Mouse (Mus musculus) cerebellum, adult 9-10 months (tissue): ENCODE data around the gene Bckdha.
A peak's percentile ranks its signal among the peaks of the same experiment; 100 is the strongest.

Source experiments
- DNase-seq: peaks from one replicate; pipeline ENCODE4 v3.0.0; 2022

The Bckdha gene

DNA sequence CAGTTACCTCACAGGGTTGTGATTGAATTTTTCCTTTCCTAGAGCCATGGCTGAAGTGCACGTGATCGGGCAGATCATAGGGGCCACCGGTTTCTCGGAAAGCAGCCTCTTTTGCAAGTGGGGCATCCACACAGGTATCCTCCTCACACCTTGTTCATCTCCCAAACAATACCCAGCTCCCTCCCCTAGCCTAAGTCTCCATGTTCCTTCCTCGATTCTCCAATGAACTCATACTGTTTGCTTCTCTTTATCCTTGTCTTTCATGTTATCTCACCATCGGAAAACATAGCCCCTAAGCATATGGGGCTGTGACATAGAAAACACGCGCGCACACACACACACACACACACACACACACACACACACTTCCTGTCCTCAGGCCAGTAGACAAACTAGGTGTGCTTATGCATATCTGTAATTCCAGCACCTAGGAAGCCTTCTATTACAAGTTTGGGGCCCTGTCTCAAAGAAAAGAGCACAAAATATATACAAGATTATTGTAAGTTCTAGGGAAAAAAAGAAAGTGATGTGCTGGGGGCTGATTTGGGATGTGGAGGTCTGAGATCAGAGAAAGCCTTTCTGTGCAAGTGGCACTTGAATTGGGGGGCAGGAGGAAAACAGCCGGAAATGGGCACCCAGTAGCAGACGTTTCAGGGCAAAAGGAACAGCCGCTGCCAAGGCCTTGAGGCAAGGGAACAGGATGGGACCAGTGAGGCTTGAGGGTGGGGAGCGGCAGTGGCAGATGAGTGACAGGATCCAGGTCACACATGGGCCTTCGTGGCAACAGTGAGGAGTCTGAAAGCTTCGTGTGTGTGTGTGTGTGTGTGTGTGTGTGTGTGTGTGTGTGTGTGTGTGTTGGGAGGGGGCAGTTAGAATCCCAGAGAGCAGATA, 22.8 kb upstream of the Bckdha start:
- DNase-seq, result no peak

GRCm38 (mm10) chr7:25680514-25681258, 21.9 kb upstream of the Bckdha start, which contains the start of gene B9d2:
TSS of gene B9d2 (plus strand) at chr7:25680780.
- peak; percentile 93 for DNase-seq

- peak; percentile 41 for DNase-seq
Measured at GRCm38 (mm10) chr7:25679971-25680370, 21.2 kb upstream of the Bckdha start.

DNA sequence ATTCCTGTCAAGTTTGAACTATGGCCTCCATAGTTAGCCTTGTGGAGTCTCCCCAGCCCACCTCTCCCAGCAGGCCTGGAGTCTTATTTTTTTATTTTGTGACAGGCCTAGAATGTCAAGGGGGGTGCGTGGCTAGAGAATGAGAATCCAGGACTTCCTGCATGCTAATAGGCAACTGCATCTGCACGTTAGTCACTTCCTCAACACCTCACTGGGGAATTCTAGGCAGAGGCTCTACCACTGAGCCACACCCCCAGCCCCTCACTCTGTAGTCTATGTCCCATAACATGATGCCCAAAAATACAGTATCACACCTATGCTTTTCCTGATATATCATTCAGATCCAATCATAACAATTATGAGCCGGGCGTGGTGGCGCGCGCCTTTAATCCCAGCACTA, 18.2 kb upstream of the Bckdha start:
- DNase-seq, result peak; percentile 47

- DNase-seq, result peak; percentile 100
Measured at GRCm38 (mm10) chr7:25676085-25676781, 17.5 kb upstream of the Bckdha start.

- DNase-seq, result peak; percentile 60
Measured at GRCm38 (mm10) chr7:25675405-25675804, 16.6 kb upstream of the Bckdha start.

GRCm38 (mm10) chr7:25674719-25675300, 16.0 kb upstream of the Bckdha start, which contains the start of gene Tmem91:
TSS of gene Tmem91 (minus strand) at chr7:25675166.
- DNase-seq, result no peak

GRCm38 (mm10) chr7:25674297-25674696, 15.5 kb upstream of the Bckdha start:
- no peak for DNase-seq

DNA sequence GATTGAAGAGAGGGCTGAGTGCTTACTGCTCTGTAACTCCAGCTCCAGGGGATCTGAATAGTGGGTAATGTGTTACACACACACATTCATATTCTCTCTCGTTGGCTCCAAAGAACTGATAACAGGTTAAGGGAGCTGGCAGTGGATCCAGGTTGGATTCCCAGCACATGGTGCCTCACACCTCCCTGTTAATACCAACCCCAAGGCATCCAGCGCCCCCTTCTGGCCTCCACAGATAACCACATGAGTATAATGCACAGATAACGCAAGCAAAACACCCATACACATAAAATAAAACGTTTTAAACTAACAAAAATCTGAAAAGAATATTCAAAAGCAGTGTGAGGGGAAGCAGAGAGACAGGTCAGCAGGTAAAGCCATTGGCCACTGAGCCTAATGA, 13.7 kb upstream of the Bckdha start:
- no peak for DNase-seq

GRCm38 (mm10) chr7:25671686-25672085, 12.9 kb upstream of the Bckdha start:
- no peak for DNase-seq

GRCm38 (mm10) chr7:25670096-25670495, 11.3 kb upstream of the Bckdha start:
- DNase-seq, result no peak

DNA sequence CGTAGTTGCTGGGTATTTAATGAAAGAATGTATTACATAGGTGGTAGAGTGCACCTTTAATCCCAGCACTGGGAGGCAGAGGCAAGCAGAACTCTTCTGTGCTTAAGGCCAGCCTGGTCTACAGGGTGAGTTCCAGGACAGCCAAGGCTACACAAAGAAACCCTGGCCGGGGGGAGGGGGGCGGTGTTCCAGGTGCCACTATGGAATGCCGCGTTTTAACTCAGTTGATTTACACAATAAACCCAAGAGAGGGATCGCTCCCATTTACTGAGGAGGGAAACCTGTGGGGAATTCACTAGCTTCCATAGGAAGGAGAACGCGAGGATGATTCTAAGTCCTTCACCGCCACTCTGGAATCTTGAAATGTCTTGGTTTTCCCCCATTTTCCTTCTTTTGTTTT, 10.8 kb upstream of the Bckdha start:
- DNase-seq, result no peak

GRCm38 (mm10) chr7:25669158-25669557, 10.4 kb upstream of the Bckdha start:
- DNase-seq, result no peak

DNA sequence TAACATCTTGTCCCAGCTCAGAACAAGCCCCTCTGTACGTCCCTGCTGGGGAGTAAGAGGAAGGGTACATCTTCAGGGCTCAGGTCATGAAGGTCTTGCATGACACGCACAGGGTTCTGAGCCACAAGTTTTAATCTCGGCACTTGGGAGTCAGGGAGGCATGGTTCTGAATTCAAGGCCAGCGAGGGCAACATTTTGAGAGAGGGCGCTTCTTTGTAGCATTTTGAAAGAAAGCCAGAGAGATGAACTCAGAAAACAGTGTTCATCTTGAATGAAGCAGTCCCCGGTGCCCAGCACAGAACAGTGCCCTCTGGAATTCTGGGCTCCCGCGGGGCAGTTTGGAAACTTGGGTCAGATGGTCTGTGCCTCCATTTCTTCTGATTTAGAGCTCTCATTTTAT, 7.6 kb upstream of the Bckdha start:
- DNase-seq, result no peak

DNA sequence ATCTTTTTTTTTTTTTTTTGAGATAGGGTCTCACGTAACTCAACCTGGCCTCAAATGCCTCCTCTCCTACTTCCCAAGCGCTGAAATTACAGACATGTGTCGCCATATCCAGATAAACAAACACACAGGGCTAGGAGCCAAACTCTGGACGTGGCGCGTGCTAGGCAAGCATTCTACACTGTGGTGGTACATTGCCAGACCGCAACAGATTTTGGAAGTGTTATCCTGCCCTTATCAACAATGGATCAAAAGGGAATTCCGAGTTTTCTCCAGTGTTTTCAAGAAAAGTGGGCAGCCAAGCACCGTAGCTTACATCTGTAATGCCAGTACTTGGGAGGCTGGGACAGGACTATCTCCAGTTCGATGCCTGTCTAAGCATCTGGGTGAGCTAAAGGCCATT, 996 bp downstream of the Bckdha start:
- DNase-seq, result peak; percentile 67

DNA sequence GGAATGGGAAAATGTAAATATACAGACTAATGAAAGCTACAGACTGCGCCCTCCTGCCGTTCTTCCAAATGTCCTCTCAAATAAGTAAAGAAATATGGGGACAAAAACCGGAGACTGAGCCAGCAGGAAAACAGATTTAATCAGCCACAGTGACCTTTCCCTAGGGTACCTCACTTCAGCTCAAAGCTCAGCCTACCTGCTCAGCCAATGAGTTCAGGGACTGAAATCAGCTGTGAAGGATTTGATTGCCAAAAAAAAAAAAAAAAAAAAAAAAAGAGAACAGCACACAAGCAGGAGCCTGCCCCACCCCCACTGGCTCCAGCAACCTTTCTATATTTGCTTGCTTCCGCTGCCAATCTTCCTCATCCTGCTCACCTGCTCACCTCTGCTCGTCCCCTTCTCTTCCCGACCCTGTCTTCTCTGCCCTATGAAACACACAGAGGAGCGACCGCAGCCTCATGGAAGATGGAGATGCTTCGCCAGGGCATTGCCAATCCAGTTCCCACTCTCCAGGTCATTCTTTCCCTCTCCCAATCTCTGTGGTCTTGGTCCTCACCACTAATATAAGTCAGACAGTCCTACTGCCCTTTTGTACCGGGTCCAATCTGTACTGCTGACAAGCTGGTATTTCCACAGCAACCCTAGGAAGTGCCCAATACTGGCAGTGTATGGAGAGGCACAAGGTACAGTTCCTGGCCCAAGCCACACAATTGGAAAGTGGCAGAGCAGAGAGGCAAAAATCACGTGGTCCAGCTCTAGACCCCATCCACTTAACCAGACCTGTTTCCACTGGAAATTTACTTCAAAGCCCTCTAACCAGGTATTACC, 3.0 kb downstream of the Bckdha start:
- DNase-seq, result peak; percentile 77

DNA sequence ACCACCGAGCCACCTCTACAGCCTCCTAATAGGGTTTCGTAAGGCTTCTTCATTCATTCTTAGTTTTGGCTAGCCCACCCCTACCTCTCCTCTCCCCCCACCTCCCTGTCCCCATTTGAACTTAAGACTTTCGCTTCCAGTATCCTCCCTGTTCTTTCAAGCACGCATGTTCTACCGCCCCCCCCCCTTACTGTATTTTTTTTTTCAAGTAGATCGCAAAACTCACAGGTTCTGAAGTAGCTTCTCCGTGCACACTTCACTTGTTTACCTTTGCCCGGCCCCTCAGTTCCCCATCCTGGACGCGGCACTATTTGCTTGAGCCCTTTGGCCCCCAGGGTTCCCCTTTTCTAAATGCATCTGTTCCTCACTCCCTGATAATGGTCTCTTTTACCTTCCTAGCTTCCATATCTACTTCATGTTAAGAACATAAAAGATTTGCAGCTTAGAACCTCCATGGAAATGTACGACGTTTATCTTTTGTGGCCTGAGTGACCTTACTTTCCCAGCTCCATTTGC, 6.5 kb downstream of the Bckdha start:
- no peak for DNase-seq

DNA sequence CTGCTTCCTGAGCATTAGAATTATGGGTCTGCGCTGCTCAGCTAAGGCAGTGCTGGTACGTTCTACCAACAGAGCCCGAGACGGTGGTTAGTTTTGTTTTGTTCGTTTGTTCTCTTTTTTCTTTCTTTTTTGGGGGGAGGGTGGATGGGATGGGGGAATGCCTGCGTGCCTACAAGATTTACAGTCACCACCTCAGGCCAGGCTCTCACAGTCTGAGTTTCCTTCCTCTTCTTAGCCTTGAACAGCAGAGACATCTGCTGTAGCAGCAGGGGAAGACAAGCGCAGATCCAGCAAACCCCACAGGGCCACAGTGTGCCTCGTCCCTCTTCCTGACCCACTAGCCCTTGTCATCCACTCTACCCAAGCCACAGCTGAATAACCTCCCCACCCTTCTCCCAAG, 7.5 kb downstream of the Bckdha start:
- no peak for DNase-seq

GRCm38 (mm10) chr7:25649839-25650238, 8.9 kb downstream of the Bckdha start:
- DNase-seq, result no peak

GRCm38 (mm10) chr7:25647574-25648123, 11.1 kb downstream of the Bckdha start:
- no peak for DNase-seq

DNA sequence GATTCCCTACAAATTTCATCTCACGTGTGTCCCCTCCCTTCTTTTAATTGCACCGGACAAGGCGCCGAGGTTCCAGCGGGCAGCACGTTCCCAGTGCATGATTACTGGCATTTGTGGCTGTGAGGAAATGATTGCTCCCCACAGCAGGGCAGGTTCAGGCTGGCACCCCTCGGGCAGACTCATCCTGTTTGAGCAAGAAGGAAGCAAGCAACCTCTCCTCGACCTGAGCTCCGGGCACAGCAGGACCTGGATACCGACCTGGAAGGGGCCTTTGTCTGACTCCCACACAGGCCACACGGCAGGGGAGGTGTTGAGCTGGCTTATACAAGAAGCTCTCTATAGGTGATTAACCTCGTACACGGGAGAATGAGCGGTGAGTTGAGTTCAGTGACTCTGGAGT, 13.7 kb downstream of the Bckdha start:
- no peak for DNase-seq
